Mouse (Mus musculus) intestine, embryonic 14.5 days (tissue): ENCODE measurements around the gene Tff1. TPM values are rescaled to one million over a fixed set of nuclear protein-coding genes. Genes with fewer than 3 reads are reported as not detected.

Source experiments
- ATAC-seq: fragments of 200-750 bp; cut with Nextera tagmentation; replicated peaks from 2 replicates; pipeline ENCODE4 v1.8.0; 2017; ENCODE audit warnings: low read depth, moderate number of reproducible peaks, moderate TSS enrichment, moderate library complexity; ENCODE audit not compliant: low FRiP score, low TSS enrichment
- DNase-seq: peaks from one replicate; pipeline ENCODE4 v3.0.0-alpha.2; 2018; ENCODE audit warnings: low spot score
- H3K27ac ChIP-seq: fragments of 300-500 bp; sonication (generic); 2 replicates; pipeline ENCODE4 v1.5.1; 2014; ENCODE audit warnings: low read depth, mild to moderate bottlenecking, control low read depth
- H3K27me3 ChIP-seq: fragments of 300-500 bp; sonication (generic); replicated peaks from 2 replicates; pipeline ENCODE4 v1.6.1; 2014; ENCODE audit warnings: low read length, control low read depth; ENCODE audit not compliant: control insufficient read depth, insufficient read depth
- H3K36me3 ChIP-seq: fragments of 300-500 bp; sonication (generic); 2 replicates; pipeline ENCODE4 v1.6.1; 2014; ENCODE audit warnings: low read length, control low read depth; ENCODE audit not compliant: control insufficient read depth, insufficient read depth
- H3K4me1 ChIP-seq: fragments of 300-500 bp; sonication (generic); replicated peaks from 2 replicates; pipeline ENCODE4 v1.6.1; 2014; ENCODE audit warnings: low read length, control low read depth, mixed read lengths; ENCODE audit not compliant: control insufficient read depth, insufficient read depth
- H3K4me2 ChIP-seq: fragments of 300-500 bp; sonication (generic); 2 replicates; pipeline ENCODE4 v1.6.1; 2014; ENCODE audit warnings: low read length
- H3K4me3 ChIP-seq: fragments of 300-500 bp; sonication (generic); 2 replicates; pipeline ENCODE4 v1.5.1; 2014; ENCODE audit warnings: low read depth, low read length, control low read depth, mixed read lengths
- H3K9ac ChIP-seq: fragments of 300-500 bp; sonication (generic); 2 replicates; pipeline ENCODE4 v1.6.1; 2014; ENCODE audit warnings: mild to moderate bottlenecking, low read length
- H3K9me3 ChIP-seq: fragments of 300-500 bp; sonication (generic); 2 replicates; pipeline ENCODE4 v1.6.1; 2016; ENCODE audit warnings: low read length, control low read depth; ENCODE audit not compliant: control insufficient read depth
- WGBS: fragments of 180-500 bp; shearing (Covaris S2); extraction: QIAGEN DNeasy Blood & Tissue Kit; methylation state at CpG from one replicate; pipeline ENCODE4 v1.1.7; 2014; 5-methylcytosine and 5-hydroxymethylcytosine counted together
- polyA plus RNA-seq: library from polyadenylated mRNA; unstranded; fragments of >200 nt; fragmentation: Nextera tagmentation; extraction: Ambion mirVana; gene quantifications from 2 replicates; pipeline ENCODE4 v1.2.1, GENCODE M21; 2014

Gene Tff1
- polyA plus RNA-seq, result 12.7 and 17.2 TPM in 2 replicates

DNA sequence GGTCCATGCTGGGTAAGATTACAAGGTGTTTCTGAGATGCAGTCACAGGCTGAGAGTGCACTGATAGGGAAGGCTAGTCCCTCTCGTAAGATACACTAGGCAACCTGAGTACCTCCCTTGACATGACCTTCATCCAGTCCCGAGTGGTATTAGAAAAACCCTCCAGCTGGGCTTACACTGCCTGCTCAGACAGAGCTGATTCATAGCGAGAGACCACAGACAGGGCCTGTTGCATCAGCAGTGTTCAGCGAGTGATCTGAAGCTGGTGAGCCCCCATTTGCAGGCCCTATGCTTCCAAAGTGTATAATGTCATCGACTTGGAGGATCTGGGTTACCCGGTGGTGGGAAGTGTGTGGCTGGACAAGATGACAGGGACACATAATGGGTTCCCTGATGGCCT lies at the start of gene Tff1:
Gene Tff1 (minus strand): TSS at position 151 of the 400 bp plus-strand sequence.
- Histone ChIP-seq H3K9me3 (no peaks in the 10 kb centered on the region), H3K4me3 (no peak within 1 kb of the TSS), H3K9ac (no peak within 1 kb of the TSS), H3K4me1 (no peaks in the 10 kb centered on the region; the same call in 1 of the 2 replicates), H3K27me3 (no peaks in the 10 kb centered on the region), H3K4me2 (no peak within 1 kb of the TSS), H3K27ac (no peak within 1 kb of the TSS), H3K36me3 (no peaks in the 10 kb centered on the region)
- WGBS, result 78% methylated on average over 6 of the region's 6 CpGs
- ATAC-seq (no peak), DNase-seq (no peak)

- 84% methylated on average over 6 of the region's 6 CpGs for WGBS
- no peak overlapping the region for H3K4me3 ChIP-seq
- no peak overlapping the region for H3K27ac ChIP-seq
- H3K27me3 ChIP-seq, result no peaks in the 10 kb centered on the region
- H3K9ac ChIP-seq, result no peak overlapping the region
- H3K4me1 ChIP-seq, result no peaks in the 10 kb centered on the region
- no peaks in the 10 kb centered on the region for H3K9me3 ChIP-seq
- ATAC-seq, result no peak
- H3K36me3 ChIP-seq, result no peaks in the 10 kb centered on the region
- DNase-seq, result no peak
- H3K4me2 ChIP-seq, result no peak overlapping the region
Observed at GRCm38 (mm10) chr17:31211881-31212280, 46.8 kb upstream of the Tff1 start.

DNA sequence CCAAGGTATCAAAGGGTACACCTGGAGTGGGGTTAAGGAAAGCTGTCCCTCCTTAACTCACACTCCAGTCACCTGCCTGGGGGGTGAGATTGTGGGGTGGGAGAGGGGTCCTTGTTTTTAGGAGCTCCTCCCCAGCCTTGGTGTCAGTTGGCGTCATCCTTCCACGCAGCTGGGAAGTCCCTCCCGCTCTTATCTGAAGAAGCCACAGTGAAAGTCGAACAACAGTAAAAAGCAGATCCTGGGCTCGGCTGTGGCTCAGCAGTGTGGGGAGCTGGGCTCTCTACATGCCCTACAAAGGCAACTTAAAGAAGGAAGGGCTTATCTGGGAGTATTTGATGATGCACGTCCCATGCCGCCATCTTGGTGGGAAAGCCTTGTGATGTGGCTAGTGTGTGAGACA lies 45.2 kb upstream of the Tff1 start:
- H3K4me2 ChIP-seq, result no peak overlapping the region
- H3K36me3 ChIP-seq, result no peaks in the 10 kb centered on the region
- no peaks in the 10 kb centered on the region for H3K27me3 ChIP-seq
- H3K4me3 ChIP-seq, result no peak overlapping the region
- H3K4me1 ChIP-seq, result no peaks in the 10 kb centered on the region
- no peak overlapping the region for H3K27ac ChIP-seq
- H3K9me3 ChIP-seq, result no peaks in the 10 kb centered on the region
- H3K9ac ChIP-seq, result no peak overlapping the region
- no peak for ATAC-seq
- DNase-seq, result no peak
- 83% methylated on average over 7 of the region's 7 CpGs for WGBS

- H3K4me1 ChIP-seq, result no peaks in the 10 kb centered on the region
- ATAC-seq (no peak), DNase-seq (no peak)
- no peaks in the 10 kb centered on the region for H3K9me3 ChIP-seq
- no peaks in the 10 kb centered on the region for H3K27me3 ChIP-seq
- no peak overlapping the region for H3K4me2 ChIP-seq
- no peak overlapping the region for H3K27ac ChIP-seq
- no peak overlapping the region for H3K9ac ChIP-seq
- H3K4me3 ChIP-seq, result no peak overlapping the region
- whole genome bisulfite sequencing, result 94% methylated on average over 11 of the region's 11 CpGs
- H3K36me3 ChIP-seq, result no peaks in the 10 kb centered on the region
Observed at GRCm38 (mm10) chr17:31209376-31209930, 44.4 kb upstream of the Tff1 start.

GRCm38 (mm10) chr17:31208654-31209053 lies 43.6 kb upstream of the Tff1 start:
- Histone ChIP-seq H3K4me2 (no peak overlapping the region), H3K9me3 (no peaks in the 10 kb centered on the region), H3K9ac (no peak overlapping the region), H3K4me1 (no peaks in the 10 kb centered on the region), H3K27ac (no peak overlapping the region), H3K4me3 (no peak overlapping the region), H3K27me3 (no peaks in the 10 kb centered on the region), H3K36me3 (no peaks in the 10 kb centered on the region)
- no peak for DNase-seq
- WGBS, result 81% methylated on average over 8 of the region's 8 CpGs
- no peak for ATAC-seq

DNA sequence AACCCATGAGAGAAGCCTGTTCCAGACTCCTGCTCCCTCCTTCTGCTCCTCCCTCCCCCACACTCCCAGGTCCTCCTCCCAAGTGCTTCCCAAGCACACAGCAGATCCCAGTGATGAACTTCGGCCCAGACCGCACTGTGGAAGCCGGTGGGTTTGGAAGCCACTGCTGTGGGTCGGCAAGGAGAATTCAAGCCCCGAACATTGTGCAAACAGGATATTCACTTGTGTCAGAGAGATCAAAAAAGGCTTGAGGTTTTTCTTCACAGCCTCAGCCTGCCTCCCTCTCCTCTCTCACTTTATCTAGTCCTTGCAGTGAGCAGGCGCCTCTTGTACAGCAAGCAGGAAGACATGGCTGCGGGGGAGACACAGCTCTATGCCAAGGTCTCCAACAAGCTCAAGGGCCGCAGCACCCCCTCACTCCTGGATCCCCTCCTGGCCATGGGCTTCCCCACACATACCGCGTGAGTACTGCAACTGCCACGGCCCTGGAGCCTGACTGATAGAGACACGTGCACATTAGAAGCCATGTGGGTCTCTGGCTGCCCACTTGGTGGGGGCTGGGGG lies 42.8 kb upstream of the Tff1 start, which contains the start of gene Ubash3a:
Gene Ubash3a (plus strand): TSS at position 103 of the 564 bp plus-strand sequence.
- no peaks in the 10 kb centered on the region for H3K4me1 ChIP-seq
- no peak for ATAC-seq
- 57% methylated on average over 12 of the region's 12 CpGs for WGBS
- H3K27ac ChIP-seq, result no peak within 1 kb of the TSS
- no peak within 1 kb of the TSS for H3K4me2 ChIP-seq
- no peaks in the 10 kb centered on the region for H3K9me3 ChIP-seq
- H3K9ac ChIP-seq, result no peak within 1 kb of the TSS
- H3K27me3 ChIP-seq, result no peaks in the 10 kb centered on the region
- no peaks in the 10 kb centered on the region for H3K36me3 ChIP-seq
- no peak for DNase-seq
- H3K4me3 ChIP-seq, result no peak within 1 kb of the TSS

- ATAC-seq, result no peak
- Histone ChIP-seq H3K9me3 (no peaks in the 10 kb centered on the region), H3K9ac (no peak within 1 kb of the TSS), H3K27ac (no peak within 1 kb of the TSS), H3K4me3 (no peak within 1 kb of the TSS), H3K27me3 (no peaks in the 10 kb centered on the region), H3K36me3 (no peaks in the 10 kb centered on the region), H3K4me1 (no peaks in the 10 kb centered on the region), H3K4me2 (no peak within 1 kb of the TSS)
- no peak for DNase-seq
- 87% methylated on average over 11 of the region's 11 CpGs for WGBS
Observed at GRCm38 (mm10) chr17:31198877-31199276, 33.8 kb upstream of the Tff1 start, which contains the start of gene Tmprss3. Gene Tmprss3 (minus strand): TSS chr17:31198977.

GRCm38 (mm10) chr17:31196283-31196682 lies 31.2 kb upstream of the Tff1 start:
- Histone ChIP-seq H3K36me3 (no peaks in the 10 kb centered on the region), H3K9ac (no peak overlapping the region), H3K4me3 (no peak overlapping the region), H3K4me1 (no peaks in the 10 kb centered on the region; the same call in 1 of the 2 replicates), H3K9me3 (no peaks in the 10 kb centered on the region), H3K4me2 (no peak overlapping the region), H3K27me3 (no peaks in the 10 kb centered on the region), H3K27ac (no peak overlapping the region)
- 84% methylated on average over 7 of the region's 7 CpGs for WGBS
- DNase-seq, result no peak
- no peak for ATAC-seq

DNA sequence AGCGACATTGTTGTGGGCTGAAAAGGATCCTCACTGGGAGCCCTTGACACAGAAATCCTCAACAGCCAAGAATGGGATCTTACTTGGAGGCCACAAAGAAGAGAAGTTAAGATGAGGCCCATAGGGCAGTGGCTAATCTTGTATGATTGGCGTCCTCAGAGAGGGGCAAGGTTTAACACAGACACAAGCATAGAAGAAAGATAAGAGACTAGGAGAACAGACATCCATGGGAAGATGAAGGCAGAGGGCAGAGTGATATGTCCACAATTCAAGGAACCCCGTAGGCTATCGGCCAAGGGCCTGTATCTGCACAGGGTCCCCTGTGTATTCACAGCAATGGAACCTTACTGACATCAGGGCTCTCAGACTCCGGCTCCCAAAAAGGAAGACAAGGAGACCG lies 30.1 kb upstream of the Tff1 start:
- no peak overlapping the region for H3K27ac ChIP-seq
- H3K4me1 ChIP-seq, result no peaks in the 10 kb centered on the region; the same call in 1 of the 2 replicates
- no peak overlapping the region for H3K9ac ChIP-seq
- H3K4me2 ChIP-seq, result no peak overlapping the region
- H3K36me3 ChIP-seq, result no peaks in the 10 kb centered on the region
- no peak for ATAC-seq
- WGBS, result 90% methylated on average over 6 of the region's 6 CpGs
- DNase-seq, result no peak
- H3K4me3 ChIP-seq, result no peak overlapping the region
- H3K9me3 ChIP-seq, result no peaks in the 10 kb centered on the region
- no peaks in the 10 kb centered on the region for H3K27me3 ChIP-seq
